Mouse (Mus musculus) cerebellum, postnatal 25 days (tissue): Measurements from ENCODE around the gene Becn1.

ENCODE experiments used
- DNase-seq, 2 experiments: peaks; one replicate each; pipeline ENCODE4 v3.0.0; 2021; ENCODE audit warnings: mixed read lengths in 2 of 2

Becn1 gene

GRCm38 (mm10) chr11:101264954-101265471, 37.1 kb downstream of the Becn1 start:
- no peak for DNase-seq

DNA sequence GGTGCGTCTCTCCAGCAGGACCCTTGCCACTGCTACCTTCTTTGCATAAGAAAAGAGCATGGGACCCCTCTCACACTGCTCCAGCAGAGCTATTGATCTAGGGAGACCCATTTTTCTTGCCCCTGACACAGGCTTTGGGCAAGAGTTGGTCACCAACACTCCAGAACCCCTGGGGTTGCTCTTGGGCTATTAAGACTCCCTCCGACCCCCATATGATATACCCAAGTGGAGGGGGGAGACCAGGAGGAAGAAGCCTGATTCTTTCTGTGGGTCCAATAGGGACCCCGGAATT, 38.2 kb downstream of the Becn1 start:
- DNase-seq = no peak

GRCm38 (mm10) chr11:101263138-101263988, 38.7 kb downstream of the Becn1 start:
- no peak for DNase-seq

GRCm38 (mm10) chr11:101262272-101262967, 39.7 kb downstream of the Becn1 start:
- DNase-seq = no peak

DNA sequence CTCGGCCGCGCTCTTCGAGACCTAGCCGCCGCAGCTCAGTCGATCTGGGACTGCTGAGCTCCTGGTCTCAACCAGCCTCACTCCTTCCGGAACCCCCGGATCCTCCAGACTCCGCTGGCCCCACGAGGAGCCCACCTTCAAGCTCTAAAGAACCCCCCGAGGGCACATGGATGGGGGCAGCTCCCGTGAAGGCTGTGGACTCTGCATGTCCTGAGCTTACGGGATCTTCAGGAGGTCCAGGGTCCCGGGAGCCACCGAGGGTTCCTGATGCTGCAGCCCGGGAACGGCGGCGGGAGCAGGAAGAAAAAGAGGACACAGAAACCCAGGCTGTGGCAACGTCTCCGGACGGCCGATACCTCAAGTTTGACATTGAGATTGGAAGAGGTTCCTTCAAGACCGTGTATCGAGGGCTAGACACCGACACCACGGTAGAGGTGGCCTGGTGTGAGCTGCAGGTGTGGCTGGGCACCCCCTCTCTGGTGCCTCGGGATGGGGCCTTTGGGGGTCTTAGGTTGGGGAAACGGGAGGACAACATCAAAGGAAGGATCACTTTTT, 41.2 kb downstream of the Becn1 start:
- DNase-seq = no peak

GRCm38 (mm10) chr11:101259948-101260825, 41.9 kb downstream of the Becn1 start, which contains the start of gene Wnk4:
Wnk4 (plus strand) TSS chr11:101260567.
- peak; percentile 55 to 64 for DNase-seq

DNA sequence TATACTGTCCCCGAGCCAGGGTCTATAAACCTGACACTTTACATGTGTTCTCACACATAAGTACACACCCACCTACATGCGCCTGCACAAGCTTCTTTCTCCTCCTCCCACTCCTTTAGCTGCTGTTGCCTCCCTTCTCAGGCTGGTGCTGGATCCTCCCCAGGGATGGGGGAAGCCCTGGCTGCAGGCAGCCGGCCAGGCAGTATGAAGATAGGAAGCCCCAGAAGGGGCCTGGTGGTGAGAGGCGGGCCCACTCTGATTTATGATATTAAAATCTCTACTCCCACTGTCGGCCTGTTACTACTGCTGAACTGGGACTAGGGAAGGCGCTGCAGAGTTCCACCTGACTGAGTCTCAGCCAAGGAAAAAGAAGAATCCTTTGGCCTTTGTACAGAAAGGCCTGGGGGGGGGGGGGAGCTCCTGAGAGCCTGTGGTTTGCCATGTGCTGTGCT, 42.8 kb downstream of the Becn1 start:
- no peak for DNase-seq

- no peak for DNase-seq
These were observed 46.0 kb downstream of the Becn1 start for GRCm38 (mm10) chr11:101255826-101256775.

GRCm38 (mm10) chr11:101253613-101254389, 48.3 kb downstream of the Becn1 start, which contains the start of gene Vps25:
Vps25 (plus strand) TSS chr11:101253707.
- DNase-seq = peak; percentile 86 to 90

GRCm38 (mm10) chr11:101252941-101253340, 49.1 kb downstream of the Becn1 start:
- no peak for DNase-seq

GRCm38 (mm10) chr11:101251031-101251430, 51.1 kb downstream of the Becn1 start:
- no peak for DNase-seq

DNA sequence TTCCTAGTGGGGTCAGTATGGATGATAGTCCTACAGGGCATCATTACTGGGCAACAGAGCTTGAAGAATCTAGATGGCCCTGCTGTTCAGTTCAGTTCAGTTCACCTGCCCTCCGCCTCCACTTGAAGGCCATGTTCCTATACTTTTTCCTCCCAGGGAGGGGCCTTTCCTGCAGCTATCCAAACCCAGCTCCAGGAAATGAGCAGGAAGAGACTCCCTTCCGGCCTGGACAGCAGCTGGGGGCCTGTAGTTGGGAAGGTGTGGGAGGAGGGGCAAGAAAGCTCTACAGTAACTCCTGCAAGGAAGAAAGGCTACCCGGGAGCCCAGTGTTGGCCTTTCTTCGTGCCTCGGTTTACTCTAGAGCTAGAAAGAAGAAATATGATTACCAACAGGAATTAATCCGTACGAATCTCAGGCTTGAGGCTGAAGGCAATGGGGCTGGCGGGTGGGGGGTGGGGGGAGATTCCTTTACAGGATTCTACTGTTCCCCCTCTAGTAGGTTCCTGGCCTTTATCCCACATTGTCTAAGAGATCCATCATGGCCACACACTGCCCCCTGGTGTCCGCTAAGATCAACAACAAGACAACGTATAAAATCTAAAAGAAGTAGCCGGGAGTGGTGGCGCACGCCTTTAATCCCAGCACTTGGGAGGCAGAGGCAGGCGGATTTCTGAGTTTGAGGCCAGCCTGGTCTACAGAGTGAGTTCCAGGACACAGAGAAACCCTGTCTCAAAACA, 53.7 kb downstream of the Becn1 start:
- peak; percentile 55 to 73 for DNase-seq

DNA sequence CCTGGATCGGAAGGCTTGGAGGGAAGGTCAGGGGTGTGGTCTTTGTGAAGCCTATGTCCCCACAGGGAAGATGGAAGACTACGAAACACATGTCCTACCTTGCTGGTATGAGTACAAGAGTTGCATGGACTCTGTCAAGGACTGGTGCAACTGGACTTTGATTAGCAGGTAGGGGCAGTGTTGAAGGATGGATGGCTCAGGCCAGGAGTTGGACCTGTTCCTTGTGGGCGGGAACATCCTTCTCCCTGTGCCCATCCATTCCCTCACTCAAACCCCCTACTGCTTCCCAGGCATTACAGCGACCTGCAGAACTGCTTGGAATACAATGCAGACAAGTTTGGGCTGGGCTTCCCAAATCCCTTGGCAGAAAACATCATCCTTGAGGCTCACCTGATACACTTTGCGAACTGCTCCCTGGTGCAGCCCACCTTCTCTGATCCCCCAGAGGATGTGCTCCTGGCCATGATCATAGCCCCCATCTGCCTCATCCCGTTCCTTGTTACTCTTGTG, 54.5 kb downstream of the Becn1 start:
- DNase-seq = no peak

DNA sequence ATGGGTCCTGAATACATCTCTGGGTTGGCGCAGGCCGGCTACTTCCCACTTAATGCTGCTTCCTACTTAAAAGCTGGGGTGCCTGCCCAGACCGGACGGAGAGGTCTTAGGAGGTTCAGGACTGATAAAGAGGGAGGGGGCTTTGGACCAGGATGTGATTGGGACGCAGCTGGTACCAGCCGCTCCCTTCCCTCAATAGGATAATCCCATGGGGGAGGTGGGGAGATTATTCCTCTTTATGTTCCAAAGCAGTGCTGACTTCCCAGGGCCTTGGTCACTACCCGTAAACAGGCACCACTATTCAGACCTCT, 55.4 kb downstream of the Becn1 start:
- no peak for DNase-seq

GRCm38 (mm10) chr11:101245855-101246701, 56.0 kb downstream of the Becn1 start, which contains the start of gene Ramp2:
Ramp2 (plus strand) TSS chr11:101246028.
- DNase-seq = peak; percentile 25 to 45

- no peak for DNase-seq
These were observed 57.0 kb downstream of the Becn1 start for GRCm38 (mm10) chr11:101245071-101245470.

DNA sequence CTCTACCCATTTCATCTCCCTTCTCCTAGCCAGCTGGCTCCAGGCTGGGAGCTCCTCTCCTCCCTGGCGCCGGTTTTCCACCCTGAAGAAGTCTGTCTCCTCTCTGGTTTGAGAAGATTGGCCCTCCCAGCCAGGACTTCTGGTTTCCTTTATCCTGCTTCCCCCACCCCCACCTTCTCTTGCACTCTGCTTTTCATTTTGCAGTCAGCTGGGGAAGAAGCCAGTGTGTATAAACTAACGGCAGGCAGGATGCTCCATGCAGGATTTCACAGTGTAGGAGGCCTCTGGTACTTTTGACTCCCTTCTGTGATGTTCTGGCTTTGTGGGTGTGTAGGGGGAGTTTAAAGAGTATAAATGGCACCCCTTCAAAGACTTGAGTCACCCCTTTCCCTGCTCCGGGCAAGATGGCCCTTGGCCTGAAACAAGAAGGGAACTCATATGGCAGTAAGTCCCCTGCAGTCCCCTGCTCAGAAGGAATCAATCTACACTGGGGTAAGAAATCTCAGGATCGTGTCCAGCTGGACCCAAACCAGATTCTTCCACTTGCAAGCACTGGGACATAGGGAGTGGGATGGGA, 63.9 kb downstream of the Becn1 start:
- no peak for DNase-seq

DNA sequence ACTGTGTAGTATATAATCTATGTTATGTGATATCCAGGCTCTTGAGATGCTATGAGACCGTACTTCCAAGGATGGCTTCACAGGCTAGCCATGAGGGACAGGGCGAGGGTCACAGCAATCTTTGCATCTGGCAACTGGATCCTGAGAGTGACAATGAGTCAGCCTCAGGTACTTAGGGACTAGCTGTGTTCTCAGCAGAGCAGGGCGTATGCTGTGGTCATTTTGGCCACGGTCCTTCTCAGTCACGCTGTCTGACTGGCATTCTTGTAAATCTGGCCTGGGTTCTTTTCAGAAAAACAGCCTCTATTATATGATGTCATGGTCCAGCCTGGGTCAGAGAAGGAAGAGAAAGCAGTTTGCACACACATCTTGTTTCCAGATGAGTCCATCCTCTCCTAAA, 65.3 kb downstream of the Becn1 start:
- no peak for DNase-seq
